8 mouse cellular contexts compared by ENCODE assay signal in genomic region chr3:37271209-37271608, GRCm38 (mm10). TPM values are rescaled to one million over a fixed set of nuclear protein-coding genes. Genes with fewer than 3 reads are reported as not detected.
DNase-seq lines count a peak whose midpoint lies in the region; ATAC-seq and TF ChIP-seq lines count a peak whose summit lies in the region.

No protein-coding gene starts in this region.

- no peaks in the 10 kb centered on the region for H3K27me3 ChIP-seq in kidney, embryonic 16.5 days (ENCODE audit: insufficient read depth, low read length)
- H3K27me3 ChIP-seq in thymus, adult 2 months (ENCODE audit: control insufficient read depth, insufficient read depth, low read length): no peaks in the 10 kb centered on the region

- no peak overlapping the region for H3K4me3 ChIP-seq in kidney, embryonic 16.5 days (ENCODE audit: low read length)
- no peak overlapping the region for H3K4me3 ChIP-seq in ES-E14 (ENCODE audit: insufficient read depth in 1 of 2, low read depth in 1 of 2, low read length in 2 of 2, poor library complexity in 1 of 2, severe bottlenecking in 1 of 2)
- H3K4me3 ChIP-seq in thymus, adult 2 months (ENCODE audit: control insufficient read depth, insufficient read depth, low read length): no peak overlapping the region

- H3K36me3 ChIP-seq in kidney, embryonic 16.5 days (ENCODE audit: insufficient read depth, low read length): no peaks in the 10 kb centered on the region
- H3K36me3 ChIP-seq in ES-E14 (ENCODE audit: control insufficient read depth, insufficient read depth, low read length, poor library complexity, severe bottlenecking): no peaks in the 10 kb centered on the region
- H3K36me3 ChIP-seq in thymus, adult 2 months (ENCODE audit: control insufficient read depth, insufficient read depth, low read length): no peaks in the 10 kb centered on the region

- 10% methylated on average over 1 of the region's 1 CpGs for WGBS in kidney, embryonic 16.5 days
- 0% methylated on average over 1 of the region's 1 CpGs for WGBS in thymus, adult 2 months

- TF ChIP-seq POLR2A in thymus, adult 2 months (IDR thresholded peaks at IDR 0.05; ENCODE audit: control insufficient read depth, extremely low read depth, insufficient read depth, low read length, poor library complexity): no peak

- in situ Hi-C loops in ES-E14 (cut with MboI; ENCODE audit: low sequenced_read_pairs in 2 of 2, unreplicated experiment in 2 of 2): no loop called here

- peak; percentile 13 for DNase-seq in kidney, adult 11 months
- peak; percentile 30 for DNase-seq in ES-E14 (ENCODE audit: low read depth, low spot score)
- DNase-seq in cerebellum, adult 8-10 months: peak; percentile 3
- DNase-seq in gastrocnemius, postnatal 10 days: peak; percentile 59
- DNase-seq in layer of hippocampus, adult 9-10 months (ENCODE audit: low spot score): peak; percentile 51
- DNase-seq in thymus, adult 2 months: peak; percentile 52

- no peak for TF ChIP-seq CTCF in thymus, adult 2 months (IDR thresholded peaks at IDR 0.05; ENCODE audit: borderline replicate concordance, control insufficient read depth, extremely low read depth, insufficient read depth, low read length, poor library complexity)

- H3K4me2 ChIP-seq in kidney, embryonic 16.5 days (replicated peaks; ENCODE audit: low read depth, low read length): no peak overlapping the region

- no peak for ATAC-seq in kidney, embryonic 16.5 days (ENCODE audit: low FRiP score, low TSS enrichment)
- peak; percentile 89 for ATAC-seq in megakaryocyte, adult 5-6 weeks (ENCODE audit: poor library complexity, severe bottlenecking)

- H3K27ac ChIP-seq in kidney, embryonic 16.5 days (ENCODE audit: low read length): no peak overlapping the region
- no peak overlapping the region for H3K27ac ChIP-seq in ES-E14 (ENCODE audit: insufficient read depth, low read depth, low read length, poor library complexity, severe bottlenecking)
- no peak overlapping the region for H3K27ac ChIP-seq in thymus, adult 2 months (ENCODE audit: control insufficient read depth, insufficient read depth, low read length)

- no peak overlapping the region for H3K9ac ChIP-seq in kidney, embryonic 16.5 days (replicated peaks; ENCODE audit: low read length)
- H3K9ac ChIP-seq in ES-E14 (ENCODE audit: insufficient read depth, low read depth, low read length, poor library complexity, severe bottlenecking): no peak overlapping the region

- H3K9me3 ChIP-seq in kidney, embryonic 16.5 days (ENCODE audit: low read length): no peaks in the 10 kb centered on the region
- H3K9me3 ChIP-seq in ES-E14 (ENCODE audit: control insufficient read depth, insufficient read depth, low read depth, low read length): no peaks in the 10 kb centered on the region

- no peaks in the 10 kb centered on the region for H3K4me1 ChIP-seq in kidney, embryonic 16.5 days (ENCODE audit: insufficient read depth, low read length)
- no peaks in the 10 kb centered on the region for H3K4me1 ChIP-seq in ES-E14 (ENCODE audit: control insufficient read depth in 2 of 2, insufficient read depth in 2 of 2, low read length in 2 of 2, poor library complexity in 1 of 2)
- H3K4me1 ChIP-seq in thymus, adult 2 months (replicated peaks; ENCODE audit: control insufficient read depth, insufficient read depth, low read length): peaks cover 3% of the 10 kb centered on the region; the same call in 1 of the 2 replicates

TF ChIP-seq in ES-E14, 5 proteins besides CTCF, POLR2A, EP300 and RAD21:
- TF ChIP-seq MAFK (IDR thresholded peaks at IDR 0.05; ENCODE audit: insufficient read depth, low read depth, low read length) (no peak), ZC3H11A (IDR thresholded peaks at IDR 0.05; ENCODE audit: borderline replicate concordance, low read depth, low read length) (peak; percentile 19; the same call in 1 of the 2 replicates)

RNA-seq across cellular contexts. Expression of gene Il21, which starts 38.8 kb away (rescaled TPM):
- not detected in 2 replicates for polyA plus RNA-seq in kidney, embryonic 16.5 days (2015; fragmentation: Nextera tagmentation; extraction: Ambion mirVana)
- not detected in 2 replicates for total RNA-seq in ES-E14 (2012; rRNA removed)
- not detected for total RNA-seq in gastrocnemius, postnatal 10 days (2021)
- total RNA-seq in megakaryocyte, adult 5-6 weeks (2015): not detected in 2 replicates
- total RNA-seq in megakaryocyte, adult 5-6 weeks (2017): not detected in 2 replicates
- polyA plus RNA-seq in thymus, adult 2 months (2012; rRNA removed): 0.05 and 0.08 TPM in 2 replicates

RNA-seq across cellular contexts. Expression of gene Bbs12, which starts 41.1 kb away (rescaled TPM):
- polyA plus RNA-seq in kidney, embryonic 16.5 days (2015; fragmentation: Nextera tagmentation; extraction: Ambion mirVana): 9.2 and 9.7 TPM in 2 replicates
- total RNA-seq in ES-E14 (2012; rRNA removed): 5.7 and 7.1 TPM in 2 replicates
- total RNA-seq in gastrocnemius, postnatal 10 days (2021): 1 to 10 TPM; 1.1 to 1.6 TPM
- total RNA-seq in megakaryocyte, adult 5-6 weeks (2015): 0.29 and 3.0 TPM in 2 replicates
- 0.69 and 1.5 TPM in 2 replicates for total RNA-seq in megakaryocyte, adult 5-6 weeks (2017)
- polyA plus RNA-seq in thymus, adult 2 months (2012; rRNA removed): 1.2 and 1.5 TPM in 2 replicates

RNA-seq across cellular contexts. Expression of gene Cetn4, which starts 41.3 kb away (rescaled TPM):
- polyA plus RNA-seq in kidney, embryonic 16.5 days (2015; fragmentation: Nextera tagmentation; extraction: Ambion mirVana): 2.5 and 3.4 TPM in 2 replicates
- total RNA-seq in ES-E14 (2012; rRNA removed): 0.16 and 0.22 TPM in 2 replicates
- 1 to 10 TPM in 1 of 2 experiments, under 1 TPM in 1; 0.63 to 1.5 TPM for total RNA-seq in gastrocnemius, postnatal 10 days (2021)
- 0.31 and 1.3 TPM in 2 replicates for total RNA-seq in megakaryocyte, adult 5-6 weeks (2015)
- total RNA-seq in megakaryocyte, adult 5-6 weeks (2017): 0.45 and 2.2 TPM in 2 replicates
- polyA plus RNA-seq in thymus, adult 2 months (2012; rRNA removed): 0.09 and 0.33 TPM in 2 replicates

Comparison
In these comparisons a context has a peak if more than half of its experiments do, and no peak if none do; other contexts are left out.
1. DNase-seq: peak in every context shown above with its lines; median percentile 59 in gastrocnemius, postnatal 10 days; 52 in thymus, adult 2 months; 51 in layer of hippocampus, adult 9-10 months; 30 in ES-E14; 13 in kidney, adult 11 months; 3 in cerebellum, adult 8-10 months.